Mouse (Mus musculus) cerebellum, adult 2 months (tissue): ENCODE data around the gene Lztfl1.

ENCODE experiments used
- CTCF ChIP-seq: fragments of 200-500 bp; IDR thresholded peaks from 2 replicates; pipeline ENCODE4 v1.5.1; 2011; ENCODE audit warnings: low read depth, mild to moderate bottlenecking, control low read depth, low read length, moderate library complexity, borderline replicate concordance; ENCODE audit not compliant: insufficient read depth
- POLR2A ChIP-seq: fragments of 200-500 bp; IDR thresholded peaks from 2 replicates; pipeline ENCODE4 v1.6.1; 2011; ENCODE audit warnings: low read length, control low read depth, borderline replicate concordance; ENCODE audit not compliant: insufficient read depth

- TF ChIP-seq CTCF (no peak), POLR2A (no peak)
Measured at GRCm38 (mm10) chr9:123709226-123709625, 8.3 kb downstream of the Lztfl1 start.
